Mouse (Mus musculus): ENCODE results near the gene Tapt1.

Gene Tapt1

GRCm38 (mm10) chr5:44226521-44227461, at the start of gene Tapt1:
Gene Tapt1, minus strand, starts transcription at chr5:44226626.
- DNase-seq, result peak; percentile 82 to 92

DNA sequence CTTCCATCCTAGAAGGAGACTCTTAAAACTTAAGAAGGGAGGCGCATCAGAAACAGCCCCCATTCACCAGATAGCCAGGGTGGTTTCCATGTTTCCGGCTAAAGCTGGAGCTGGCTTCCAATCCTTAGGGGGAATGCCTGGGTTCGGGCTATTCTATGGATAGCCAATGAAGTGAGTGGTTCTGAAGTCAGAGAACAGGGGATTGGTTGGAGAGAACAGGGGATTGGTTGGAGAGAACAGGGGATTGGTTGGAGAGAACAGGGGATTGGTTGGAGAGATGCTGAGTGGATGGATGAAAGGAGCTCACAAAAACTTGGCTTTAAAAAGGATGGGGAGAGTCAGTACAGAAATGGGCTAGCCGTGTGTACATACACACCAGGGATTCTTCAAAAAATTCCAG, 45.1 kb upstream of the Tapt1 start:
- no peak for DNase-seq

DNA sequence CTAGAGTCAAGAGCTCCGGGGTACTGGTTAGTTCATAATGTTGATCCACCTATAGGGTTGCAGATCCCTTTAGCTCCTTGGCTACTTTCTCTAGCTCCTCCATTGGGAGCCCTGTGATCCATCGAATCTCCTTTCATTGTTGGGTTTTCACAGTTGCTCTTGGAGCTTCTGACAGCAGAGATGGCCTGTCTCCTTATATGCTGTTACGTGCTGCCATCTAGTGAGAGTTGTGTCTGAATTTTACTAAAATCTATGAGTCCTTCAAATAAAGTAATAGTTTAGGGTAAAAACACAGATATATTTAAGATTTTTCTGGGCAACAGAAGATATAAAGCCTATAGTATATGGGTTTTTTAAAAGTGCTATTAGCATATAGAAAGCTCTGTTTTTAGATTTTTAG, 42.1 kb upstream of the Tapt1 start:
- peak; percentile 33 to 54 for DNase-seq

- DNase-seq, result no peak
Observed at GRCm38 (mm10) chr5:44261691-44262090, 35.3 kb upstream of the Tapt1 start.

DNA sequence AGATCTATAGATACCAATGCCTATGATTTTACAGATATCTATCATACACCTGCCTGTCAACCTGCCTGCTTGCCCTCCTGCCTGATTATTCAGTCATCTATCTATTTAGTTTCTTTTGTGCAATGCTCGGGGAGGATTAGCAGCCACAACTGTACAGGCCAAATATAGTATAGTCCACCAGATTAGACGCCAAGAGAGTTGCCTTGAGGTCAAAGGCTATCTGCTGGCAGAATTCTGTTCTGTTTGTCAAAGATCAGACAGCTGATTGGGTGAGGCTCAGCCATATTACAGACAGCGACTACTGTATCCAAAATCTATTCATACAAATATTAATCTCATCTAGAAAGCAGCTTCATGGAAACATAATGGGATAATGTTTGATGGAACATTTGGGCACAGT, 34.7 kb upstream of the Tapt1 start:
- no peak for DNase-seq

DNA sequence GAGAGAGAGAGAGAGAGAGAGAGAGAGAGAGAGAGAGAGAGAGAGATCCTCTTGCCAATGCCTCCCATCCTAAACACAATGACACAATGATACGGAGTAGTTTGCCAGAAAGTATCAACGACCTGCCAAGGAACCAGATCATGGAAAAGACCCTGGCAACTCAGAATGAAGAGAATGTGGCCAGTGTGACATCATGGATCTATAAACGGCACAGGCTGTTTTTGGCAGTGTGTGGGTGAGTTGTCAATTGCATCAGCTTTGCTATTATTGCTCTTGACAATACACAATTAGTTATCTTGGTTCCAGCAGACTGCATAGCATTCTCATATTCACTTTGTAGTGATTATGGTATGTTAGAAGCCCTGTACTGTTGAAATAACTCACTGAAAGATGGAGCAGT, 33.3 kb upstream of the Tapt1 start:
- DNase-seq, result no peak

DNA sequence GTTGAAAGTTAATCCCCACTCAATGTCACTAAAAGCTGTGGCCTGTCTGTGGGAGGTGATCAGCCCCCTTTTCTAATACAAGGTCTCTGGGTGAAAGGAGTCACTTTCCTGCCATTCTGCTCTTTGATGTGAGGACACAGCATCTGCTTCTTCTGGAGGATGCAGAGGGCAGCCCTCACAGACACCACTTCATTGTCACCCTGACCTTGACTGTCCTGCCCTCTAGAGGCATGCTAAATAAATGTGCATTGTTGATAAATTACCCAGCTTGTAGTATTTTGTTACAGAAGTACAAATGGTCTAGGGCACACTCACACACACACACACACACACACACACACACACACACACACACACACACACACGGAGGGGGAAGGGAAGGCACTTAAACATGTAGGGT, 31.7 kb upstream of the Tapt1 start:
- DNase-seq, result no peak

DNA sequence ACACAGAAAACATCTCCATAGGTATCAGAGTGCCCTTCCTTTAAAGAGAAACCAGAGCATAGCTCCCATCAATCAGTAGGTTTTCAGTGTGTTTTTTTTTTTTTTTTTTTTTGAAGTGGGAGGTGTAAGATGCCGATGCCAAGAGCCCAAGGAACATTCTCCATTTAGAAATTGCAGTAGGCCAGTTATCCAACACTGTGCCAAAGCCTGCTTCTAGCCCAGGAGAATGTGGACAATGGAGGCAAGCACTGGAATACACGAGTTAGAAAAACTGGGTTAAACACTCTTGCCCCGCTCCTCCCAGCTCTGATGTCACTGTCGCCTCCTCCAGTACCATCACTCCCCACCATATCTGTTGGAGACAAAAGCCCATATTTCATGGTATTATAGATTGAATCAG, 31.0 kb upstream of the Tapt1 start:
- no peak for DNase-seq

GRCm38 (mm10) chr5:44256512-44256911, 30.1 kb upstream of the Tapt1 start:
- DNase-seq, result no peak

- DNase-seq, result no peak
Observed at GRCm38 (mm10) chr5:44255756-44256398, 29.5 kb upstream of the Tapt1 start.

- no peak for DNase-seq
Observed at GRCm38 (mm10) chr5:44253449-44253848, 27.0 kb upstream of the Tapt1 start.

DNA sequence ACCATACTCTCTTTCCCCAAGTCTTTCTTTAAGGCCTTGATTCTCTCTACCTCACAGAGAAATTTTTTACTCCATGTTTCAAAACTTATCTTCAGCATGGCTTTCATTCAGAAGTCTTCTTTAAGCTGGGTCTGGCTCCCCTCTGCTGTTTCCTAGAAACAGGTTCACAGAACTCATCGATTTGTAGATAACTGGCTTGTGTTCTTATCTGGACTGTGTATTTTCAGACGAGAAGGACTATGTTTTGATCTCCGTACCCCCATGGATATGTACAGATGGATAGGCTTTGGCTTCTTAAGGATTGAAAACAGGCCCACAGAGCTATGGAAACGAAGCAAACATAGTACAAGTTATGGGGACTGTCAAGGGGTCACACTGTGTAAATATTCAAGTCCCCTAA, 26.0 kb upstream of the Tapt1 start:
- DNase-seq, result no peak

- DNase-seq, result peak; percentile 32 to 42
Observed at GRCm38 (mm10) chr5:44250211-44250955, 24.0 kb upstream of the Tapt1 start.

DNA sequence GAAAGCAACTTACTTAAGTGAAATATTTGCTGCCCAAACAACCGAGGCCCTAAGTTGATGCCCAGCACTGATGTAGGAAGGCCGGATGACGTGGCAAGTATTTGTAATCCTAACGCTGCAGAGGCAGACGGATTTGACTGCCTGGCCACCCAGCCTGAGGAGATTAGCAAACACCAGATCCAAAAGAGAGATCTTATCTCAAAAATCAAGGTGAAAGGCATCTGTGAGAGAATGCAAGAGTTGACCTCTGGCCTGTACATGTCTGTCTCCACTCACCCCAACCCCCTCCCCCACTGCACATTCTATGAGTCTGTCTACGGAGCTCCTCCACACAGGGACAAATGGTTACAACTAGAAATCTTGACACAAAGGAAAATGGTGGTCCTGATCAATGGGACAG, 22.9 kb upstream of the Tapt1 start:
- no peak for DNase-seq

DNA sequence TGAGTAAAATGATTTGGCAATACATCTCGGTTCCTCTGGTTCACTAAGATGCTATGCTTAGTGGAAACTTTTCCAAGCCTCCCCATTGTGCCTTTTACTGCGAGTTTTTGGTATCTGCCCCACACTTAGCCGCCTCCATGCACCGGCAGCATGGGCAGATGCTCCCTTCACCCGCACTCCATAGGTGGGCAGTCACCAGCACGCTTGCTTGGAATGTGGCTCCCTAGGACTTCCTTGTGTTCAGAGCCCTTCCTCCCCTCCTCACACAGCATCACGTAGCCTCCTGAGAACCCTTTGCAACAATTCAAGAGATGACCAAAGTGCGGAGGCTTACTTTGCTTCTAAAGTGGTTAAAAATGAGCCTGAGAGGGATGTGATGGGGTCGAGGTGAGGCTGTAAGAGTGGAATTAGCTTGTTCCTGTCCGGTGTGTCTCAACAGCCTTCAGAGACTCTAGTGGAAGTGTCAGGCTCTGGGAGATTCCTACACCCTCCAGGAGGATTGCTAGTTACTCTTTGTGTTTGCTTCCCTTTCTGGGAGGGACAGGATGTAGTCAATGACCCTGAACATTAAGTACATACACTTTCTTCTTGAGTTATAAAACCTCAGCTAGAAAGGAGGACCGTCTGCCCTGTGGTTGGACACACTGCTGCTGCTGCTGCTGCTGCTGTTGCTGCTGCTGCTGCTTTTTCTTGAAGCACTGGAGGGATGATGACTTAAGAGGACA, 20.2 kb upstream of the Tapt1 start:
- no peak for DNase-seq

DNA sequence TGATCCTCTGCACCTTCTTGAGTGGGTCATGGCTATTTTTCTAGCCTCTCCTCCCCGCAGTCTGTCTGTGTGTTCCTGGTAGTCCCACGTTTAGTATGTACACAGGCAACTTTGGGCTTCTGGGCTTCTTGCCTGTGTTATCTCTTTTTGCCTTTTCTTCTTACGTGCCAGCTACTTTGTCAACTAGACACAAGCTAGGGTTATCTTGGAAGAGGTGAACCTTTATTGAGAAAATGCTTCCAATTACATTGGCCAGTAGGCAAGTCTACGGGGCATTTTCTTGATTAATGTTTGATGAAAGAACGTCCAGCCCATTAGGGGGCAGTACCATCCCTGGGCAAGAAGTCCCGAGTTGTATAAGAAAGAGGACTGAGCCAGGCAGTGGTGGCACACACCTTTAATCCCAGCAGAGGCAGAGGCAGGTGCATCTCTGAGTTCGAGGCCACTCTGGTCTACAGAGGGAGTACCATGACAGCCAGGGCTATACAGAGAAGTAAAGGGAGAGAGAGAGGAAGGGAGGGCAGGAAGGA, 18.5 kb upstream of the Tapt1 start:
- DNase-seq, result no peak

DNA sequence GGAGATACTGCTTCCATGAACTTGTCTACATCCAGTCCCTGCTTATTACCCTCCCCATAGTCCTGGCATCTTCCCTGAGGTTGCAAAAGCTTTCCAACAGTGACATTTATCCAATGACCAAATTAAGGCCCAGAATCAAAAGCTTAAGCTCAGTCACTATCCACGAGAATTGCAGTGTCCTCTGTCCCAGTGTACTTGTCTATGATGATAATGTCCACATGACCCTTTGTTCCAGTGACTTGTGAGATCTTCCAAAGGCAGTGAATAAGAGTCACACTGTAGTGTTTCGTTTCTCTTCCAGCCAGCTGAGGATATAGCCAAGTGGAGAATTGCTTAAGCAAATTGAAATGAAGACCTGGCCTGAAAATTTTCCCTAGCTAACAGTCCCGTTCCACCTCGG, 16.4 kb upstream of the Tapt1 start:
- no peak for DNase-seq

DNA sequence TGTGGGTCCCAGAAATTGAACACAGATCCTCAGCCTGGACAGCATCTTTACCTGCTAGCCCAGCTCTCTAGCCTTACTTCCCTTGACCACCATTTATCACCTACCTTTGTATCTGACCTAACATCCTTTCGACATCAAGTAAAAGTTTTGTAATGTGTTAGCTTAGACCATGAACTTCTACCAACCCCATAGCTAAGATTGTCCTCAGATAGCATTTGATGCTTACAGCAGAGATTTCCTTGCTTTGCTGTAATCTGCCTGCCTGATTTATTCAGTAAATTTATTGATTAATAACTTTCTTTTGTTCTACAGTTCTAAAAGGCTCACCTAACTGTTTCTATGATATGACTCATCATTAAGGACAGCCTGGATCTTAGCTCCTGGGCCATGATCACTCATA, 15.3 kb upstream of the Tapt1 start:
- DNase-seq, result no peak

DNA sequence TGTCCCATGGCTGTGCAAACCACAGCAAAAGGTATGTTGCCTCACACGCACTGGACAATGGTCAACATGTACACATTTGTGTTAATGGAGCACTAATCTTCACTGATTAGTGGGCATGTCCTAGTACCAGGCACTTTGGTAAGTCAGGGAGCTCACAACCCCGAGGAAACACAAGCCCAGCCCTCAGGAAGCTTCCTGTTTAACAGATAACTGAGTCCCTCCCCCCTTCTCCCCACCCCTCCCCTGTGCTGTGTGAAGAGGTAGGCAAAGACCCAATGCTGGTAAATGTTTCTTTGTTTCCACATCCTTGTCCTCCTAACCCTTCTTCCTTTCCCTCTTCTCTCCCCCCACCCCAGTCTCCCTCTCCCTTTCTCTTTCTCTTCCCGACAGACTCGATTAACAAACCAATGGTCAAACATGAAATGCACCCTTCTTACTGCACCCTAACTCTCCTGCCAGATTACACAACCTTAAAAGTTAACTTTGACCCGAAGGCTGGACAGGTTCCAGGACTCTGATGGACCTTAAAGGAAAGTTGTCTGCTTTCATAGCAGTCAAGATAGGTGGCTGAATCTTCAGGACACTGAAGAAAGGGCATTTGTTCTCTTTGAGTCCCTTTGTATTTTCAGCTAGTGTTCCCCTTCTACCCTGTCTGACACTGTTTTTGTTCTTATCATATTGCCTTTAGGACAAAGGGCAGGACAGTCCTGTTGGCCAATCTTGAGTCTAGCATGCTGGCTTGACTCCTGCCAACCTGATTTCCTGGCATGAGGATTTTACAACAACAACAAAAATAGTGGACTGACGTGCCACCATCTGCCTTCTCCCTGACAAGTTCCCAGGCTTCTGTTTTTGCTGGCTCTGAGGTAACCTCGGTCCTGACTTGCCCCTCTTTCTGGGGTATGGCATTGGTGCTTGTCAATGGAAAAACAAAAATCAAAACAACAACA, 13.0 kb upstream of the Tapt1 start:
- peak; percentile 47 to 57 for DNase-seq

- DNase-seq, result no peak
Observed at GRCm38 (mm10) chr5:44238201-44238600, 11.8 kb upstream of the Tapt1 start.

DNA sequence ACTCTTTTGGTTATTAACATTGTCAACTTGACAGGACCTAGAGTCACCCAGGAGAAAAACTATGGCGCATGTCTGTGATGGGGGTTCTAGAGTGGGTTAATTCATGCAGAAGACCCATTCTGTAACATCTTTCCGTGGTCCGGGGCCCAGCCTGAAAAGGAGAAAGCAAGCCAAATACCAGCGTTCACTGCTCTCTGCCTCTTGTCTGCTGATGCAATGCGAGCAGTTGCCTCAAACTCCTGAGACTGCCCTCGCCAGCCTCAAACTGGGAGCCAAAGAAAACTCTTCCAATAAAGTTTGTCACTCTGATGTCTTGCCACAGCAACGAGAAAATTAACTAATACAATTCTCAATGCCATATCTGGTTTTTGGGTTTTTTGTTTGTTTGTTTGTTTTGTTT, 8.2 kb upstream of the Tapt1 start:
- DNase-seq, result no peak
